Mouse (Mus musculus): ENCODE results near the gene Gpsm3. TPM values are rescaled to one million over a fixed set of nuclear protein-coding genes. Genes with fewer than 3 reads are reported as not detected.

Gene Gpsm3
- polyA plus RNA-seq, 1 experiment from 2014 or later = 5.3 TPM

- 16% methylated on average over 5 of the region's 5 CpGs for WGBS
- H3K27me3 ChIP-seq (ENCODE audit: low read depth, poor library complexity, severe bottlenecking) = peaks cover 55% of the 10 kb centered on the region
- H3K36me3 ChIP-seq = peaks cover 11% of the 10 kb centered on the region
- H3K4me1 ChIP-seq = peaks cover 74% of the 10 kb centered on the region
- DNase-seq (ENCODE audit: low spot score) = no peak
- H3K27ac ChIP-seq (replicated peaks) = peak overlapping the region; percentile 94
- peak overlapping the region; percentile 64 for H3K4me3 ChIP-seq
- no peaks in the 10 kb centered on the region for H3K9me3 ChIP-seq (replicated peaks)
Observed at GRCm38 (mm10) chr17:34628644-34628967, 39.0 kb downstream of the Gpsm3 start.

GRCm38 (mm10) chr17:34629221-34629751 lies 39.7 kb downstream of the Gpsm3 start, which contains the start of gene Prrt1:
Gene Prrt1 (plus strand): TSS chr17:34629533.
- Histone ChIP-seq H3K27ac (replicated peaks) (peak within 1 kb of the TSS; percentile 94), H3K9me3 (replicated peaks) (no peaks in the 10 kb centered on the region), H3K36me3 (peaks cover 9% of the 10 kb centered on the region), H3K4me3 (peak within 1 kb of the TSS; percentile 64), H3K27me3 (ENCODE audit: low read depth, poor library complexity, severe bottlenecking) (peaks cover 59% of the 10 kb centered on the region), H3K4me1 (peaks cover 74% of the 10 kb centered on the region)
- WGBS = under 1% methylated on average over 16 of the region's 16 CpGs
- peak; percentile 63 for DNase-seq (ENCODE audit: low spot score)

- 0 out of 2 replicates have a peak overlapping the region, but pooled peaks have one; percentile 94 for H3K27ac ChIP-seq (replicated peaks)
- H3K4me1 ChIP-seq = peaks cover 74% of the 10 kb centered on the region
- WGBS = 14% methylated on average over 12 of the region's 12 CpGs
- no peak for DNase-seq (ENCODE audit: low spot score)
- H3K9me3 ChIP-seq (replicated peaks) = no peaks in the 10 kb centered on the region
- peaks cover 8% of the 10 kb centered on the region for H3K36me3 ChIP-seq
- peak overlapping the region; percentile 64 for H3K4me3 ChIP-seq
- peaks cover 59% of the 10 kb centered on the region for H3K27me3 ChIP-seq (ENCODE audit: low read depth, poor library complexity, severe bottlenecking)
Observed at GRCm38 (mm10) chr17:34629796-34630603, 40.4 kb downstream of the Gpsm3 start.

- Histone ChIP-seq H3K36me3 (no peaks in the 10 kb centered on the region), H3K27ac (replicated peaks) (peak overlapping the region; percentile 75), H3K9me3 (replicated peaks) (no peaks in the 10 kb centered on the region), H3K27me3 (ENCODE audit: low read depth, poor library complexity, severe bottlenecking) (peaks cover 59% of the 10 kb centered on the region), H3K4me1 (peaks cover 71% of the 10 kb centered on the region), H3K4me3 (peak overlapping the region; percentile 64)
- no peak for DNase-seq (ENCODE audit: low spot score)
- WGBS = 3% methylated on average over 48 of the region's 48 CpGs
Observed at GRCm38 (mm10) chr17:34630761-34631301, 41.2 kb downstream of the Gpsm3 start.

GRCm38 (mm10) chr17:34631647-34632046 lies 42.0 kb downstream of the Gpsm3 start:
- Histone ChIP-seq H3K4me1 (peaks cover 63% of the 10 kb centered on the region), H3K27ac (replicated peaks) (peak overlapping the region; percentile 64), H3K9me3 (replicated peaks) (no peaks in the 10 kb centered on the region), H3K36me3 (no peaks in the 10 kb centered on the region), H3K4me3 (peak overlapping the region; percentile 64), H3K27me3 (ENCODE audit: low read depth, poor library complexity, severe bottlenecking) (peaks cover 59% of the 10 kb centered on the region)
- WGBS = 3% methylated on average over 12 of the region's 12 CpGs
- DNase-seq (ENCODE audit: low spot score) = no peak

GRCm38 (mm10) chr17:34632261-34632691 lies 42.7 kb downstream of the Gpsm3 start:
- Histone ChIP-seq H3K4me1 (peaks cover 58% of the 10 kb centered on the region), H3K27me3 (ENCODE audit: low read depth, poor library complexity, severe bottlenecking) (peaks cover 59% of the 10 kb centered on the region), H3K9me3 (replicated peaks) (no peaks in the 10 kb centered on the region), H3K4me3 (peak overlapping the region; percentile 64), H3K27ac (replicated peaks) (peak overlapping the region; percentile 64), H3K36me3 (no peaks in the 10 kb centered on the region)
- under 1% methylated on average over 26 of the region's 26 CpGs for WGBS
- DNase-seq (ENCODE audit: low spot score) = peak; percentile 54

- Histone ChIP-seq H3K9me3 (replicated peaks) (no peaks in the 10 kb centered on the region), H3K36me3 (no peaks in the 10 kb centered on the region), H3K27ac (replicated peaks) (no peak overlapping the region), H3K4me3 (no peak overlapping the region), H3K27me3 (ENCODE audit: low read depth, poor library complexity, severe bottlenecking) (peaks cover 33% of the 10 kb centered on the region), H3K4me1 (peaks cover 28% of the 10 kb centered on the region)
- DNase-seq (ENCODE audit: low spot score) = no peak
- 80% methylated on average over 2 of the region's 2 CpGs for WGBS
Observed at GRCm38 (mm10) chr17:34635671-34636070, 46.1 kb downstream of the Gpsm3 start.

- no peak for DNase-seq (ENCODE audit: low spot score)
Observed at GRCm38 (mm10) chr17:34637459-34637858, 47.9 kb downstream of the Gpsm3 start.

GRCm38 (mm10) chr17:34639461-34640255 lies 50.1 kb downstream of the Gpsm3 start:
- no peak overlapping the region for H3K4me3 ChIP-seq
- no peaks in the 10 kb centered on the region for H3K36me3 ChIP-seq
- H3K9me3 ChIP-seq (replicated peaks) = no peaks in the 10 kb centered on the region
- WGBS = 86% methylated on average over 7 of the region's 7 CpGs
- no peaks in the 10 kb centered on the region for H3K27me3 ChIP-seq (ENCODE audit: low read depth, poor library complexity, severe bottlenecking)
- H3K4me1 ChIP-seq = peaks cover 13% of the 10 kb centered on the region
- DNase-seq (ENCODE audit: low spot score) = no peak
- H3K27ac ChIP-seq (replicated peaks) = 0 out of 2 replicates have a peak overlapping the region, but pooled peaks have one; percentile 85

More at GRCm38 (mm10) chr17:34637459-34637858, 47.9 kb downstream of the Gpsm3 start:
- Histone ChIP-seq H3K27ac (replicated peaks) (0 out of 2 replicates have a peak overlapping the region, but pooled peaks have one; percentile 5), H3K4me3 (no peak overlapping the region), H3K36me3 (no peaks in the 10 kb centered on the region), H3K4me1 (peaks cover 20% of the 10 kb centered on the region), H3K9me3 (replicated peaks) (no peaks in the 10 kb centered on the region), H3K27me3 (ENCODE audit: low read depth, poor library complexity, severe bottlenecking) (peaks cover 16% of the 10 kb centered on the region)
- WGBS = 60% methylated on average over 3 of the region's 3 CpGs

GRCm38 (mm10) chr17:34640778-34641601 lies 51.4 kb downstream of the Gpsm3 start:
- Histone ChIP-seq H3K9me3 (replicated peaks) (no peaks in the 10 kb centered on the region), H3K27me3 (ENCODE audit: low read depth, poor library complexity, severe bottlenecking) (no peaks in the 10 kb centered on the region), H3K27ac (replicated peaks) (peak overlapping the region; percentile 85), H3K36me3 (peaks cover 6% of the 10 kb centered on the region), H3K4me1 (peaks cover 26% of the 10 kb centered on the region), H3K4me3 (peak overlapping the region; percentile 29)
- 18% methylated on average over 11 of the region's 11 CpGs for WGBS
- DNase-seq (ENCODE audit: low spot score) = peak; percentile 57

Data from midbrain, embryonic 10.5 days (tissue).